Mouse (Mus musculus) heart, adult 18-20 months (tissue): Measurements from ENCODE around the gene Rnft2. TPM values are rescaled to one million over a fixed set of nuclear protein-coding genes. Genes with fewer than 3 reads are reported as not detected.

Source experiments
- total RNA-seq, 2 experiments: library from RNA; stranded (reverse); gene quantifications; 2 replicates each; pipeline ENCODE4 v1.2.3; 2021

Rnft2 gene
- total RNA-seq, 2 experiments from 2014 or later = 1.3 to 2.2 TPM

Other genes with a start within 250 kb of the Rnft2 start
- 100 to 1,000 TPM; 183 to 211 TPM for gene Tesc, start 217.4 kb downstream of the Rnft2 start, total RNA-seq
- 10 to 100 TPM; 38.2 to 41.2 TPM for gene Fbxw8, start 89.7 kb downstream of the Rnft2 start, total RNA-seq
- under 1 TPM; 0.40 to 0.44 TPM for gene Hrk, start 80.5 kb downstream of the Rnft2 start, total RNA-seq
- 1 to 10 TPM; 8.5 to 9.2 TPM for gene 2410131K14Rik, start 111 bp upstream of the Rnft2 start, total RNA-seq